Mouse (Mus musculus) embryonic facial prominence, embryonic 12.5 days (tissue): ENCODE measurements around the gene Ankrd37. TPM values are rescaled to one million over a fixed set of nuclear protein-coding genes. Genes with fewer than 3 reads are reported as not detected.

ENCODE experiments used
- ATAC-seq: fragments of 200-750 bp; cut with Nextera tagmentation; 2 replicates; pipeline ENCODE4 v1.8.0; 2017; ENCODE audit not compliant: insufficient number of reproducible peaks, insufficient read depth, low FRiP score, low TSS enrichment
- H3K27ac ChIP-seq: fragments of 300-500 bp; sonication (generic); 2 replicates; pipeline ENCODE4 v1.5.1; 2016; ENCODE audit warnings: mild to moderate bottlenecking
- H3K27me3 ChIP-seq: fragments of 300-500 bp; sonication (generic); 2 replicates; pipeline ENCODE4 v1.6.1; 2016; ENCODE audit warnings: mild to moderate bottlenecking, moderate library complexity
- H3K36me3 ChIP-seq: fragments of 300-500 bp; sonication (generic); 2 replicates; pipeline ENCODE4 v1.6.1; 2016; ENCODE audit warnings: mild to moderate bottlenecking
- H3K4me1 ChIP-seq: fragments of 300-500 bp; sonication (generic); 2 replicates; pipeline ENCODE4 v1.6.1; 2016
- H3K4me2 ChIP-seq: fragments of 300-500 bp; sonication (generic); replicated peaks from 2 replicates; pipeline ENCODE4 v1.6.1; 2016; ENCODE audit warnings: mild to moderate bottlenecking, moderate library complexity
- H3K4me3 ChIP-seq: fragments of 300-500 bp; sonication (generic); 2 replicates; pipeline ENCODE4 v1.5.1; 2016; ENCODE audit warnings: mild to moderate bottlenecking
- H3K9ac ChIP-seq: fragments of 300-500 bp; sonication (generic); 2 replicates; pipeline ENCODE4 v1.6.1; 2016; ENCODE audit warnings: mild to moderate bottlenecking, moderate library complexity
- H3K9me3 ChIP-seq: fragments of 300-500 bp; sonication (generic); 2 replicates; pipeline ENCODE4 v1.6.1; 2016; ENCODE audit warnings: mild to moderate bottlenecking, moderate library complexity
- WGBS: fragments of 180-500 bp; shearing (Covaris S2); methylation state at CpG from one replicate; pipeline ENCODE4 v1.1.7; 2016; 5-methylcytosine and 5-hydroxymethylcytosine counted together
- polyA plus RNA-seq: library from polyadenylated mRNA; unstranded; fragments of >200 nt; fragmentation: Nextera tagmentation; extraction: Ambion mirVana; gene quantifications from 2 replicates; pipeline ENCODE4 v1.2.1, GENCODE M21; 2016

Gene Ankrd37
- polyA plus RNA-seq, result 19.4 and 20.0 TPM in 2 replicates

- no peak for ATAC-seq
- H3K4me3 ChIP-seq, result no peak within 1 kb of the TSS
- H3K4me2 ChIP-seq, result no peak within 1 kb of the TSS
- H3K9me3 ChIP-seq, result no peaks in the 10 kb centered on the region
- H3K27ac ChIP-seq, result no peak within 1 kb of the TSS
- H3K27me3 ChIP-seq, result no peaks in the 10 kb centered on the region
- WGBS, result 79% methylated on average over 4 of the region's 4 CpGs
- no peak within 1 kb of the TSS for H3K9ac ChIP-seq
- H3K36me3 ChIP-seq, result no peaks in the 10 kb centered on the region
- H3K4me1 ChIP-seq, result peaks cover 1% of the 10 kb centered on the region; the same call in 1 of the 2 replicates
Measured at GRCm38 (mm10) chr8:46005596-46005995, at the start of gene Ankrd37. TSS of gene Ankrd37 (minus strand) at chr8:46005707.

DNA sequence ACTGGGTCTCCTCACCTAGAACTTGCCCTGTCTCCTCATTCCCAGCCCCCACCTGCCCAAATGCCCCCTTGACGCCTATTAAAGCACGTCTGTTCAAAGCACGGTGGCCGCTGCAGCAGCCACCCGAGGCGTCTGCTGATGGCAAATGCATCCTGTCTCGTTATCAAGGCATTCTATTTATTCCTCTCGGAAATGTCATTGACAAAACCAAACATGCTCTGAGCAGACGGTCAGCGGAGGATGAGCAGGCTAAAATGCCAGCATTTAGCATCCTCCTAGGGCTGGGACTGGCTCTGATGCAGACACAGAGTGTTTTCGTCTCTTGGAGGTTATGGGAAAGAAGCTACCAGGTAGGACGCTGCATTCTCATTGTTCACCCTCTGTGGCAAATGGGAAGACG, 34.8 kb upstream of the Ankrd37 start:
- Histone ChIP-seq H3K4me2 (no peak overlapping the region), H3K4me3 (no peak overlapping the region), H3K9ac (no peak overlapping the region), H3K4me1 (no peaks in the 10 kb centered on the region), H3K36me3 (peaks cover 9% of the 10 kb centered on the region; the same call in 1 of the 2 replicates), H3K27ac (no peak overlapping the region), H3K27me3 (no peaks in the 10 kb centered on the region), H3K9me3 (no peaks in the 10 kb centered on the region)
- ATAC-seq, result no peak
- 73% methylated on average over 13 of the region's 13 CpGs for WGBS

DNA sequence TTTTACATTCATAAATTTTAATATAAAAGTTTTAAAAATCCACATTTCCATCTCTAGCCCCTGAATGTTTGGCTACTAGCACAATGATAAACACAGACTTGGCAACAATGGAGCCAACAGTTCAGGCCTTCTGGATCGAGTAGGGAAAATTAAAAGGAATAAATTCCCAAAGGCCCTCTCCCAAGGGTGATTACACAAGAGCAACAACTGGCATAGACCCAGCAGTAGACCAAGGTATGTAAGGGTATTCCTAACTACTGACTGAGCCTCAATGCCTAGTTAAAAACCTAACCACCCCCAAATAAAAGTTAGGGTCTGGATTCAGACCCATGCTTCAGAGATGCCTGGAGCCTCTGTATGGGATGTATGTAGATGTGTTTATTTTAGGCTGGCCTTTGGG, 34.2 kb upstream of the Ankrd37 start:
- H3K36me3 ChIP-seq, result peaks cover 6% of the 10 kb centered on the region; the same call in 1 of the 2 replicates
- no peak for ATAC-seq
- no peaks in the 10 kb centered on the region for H3K9me3 ChIP-seq
- no peak overlapping the region for H3K27ac ChIP-seq
- no peak overlapping the region for H3K4me3 ChIP-seq
- no peaks in the 10 kb centered on the region for H3K27me3 ChIP-seq
- no peaks in the 10 kb centered on the region for H3K4me1 ChIP-seq
- WGBS, result 77% methylated on average over 1 of the region's 1 CpGs
- no peak overlapping the region for H3K4me2 ChIP-seq
- no peak overlapping the region for H3K9ac ChIP-seq

- 74% methylated on average over 11 of the region's 11 CpGs for WGBS
- no peak for ATAC-seq
- Histone ChIP-seq H3K36me3 (0 out of 2 replicates have a peak, but pooled peaks cover 3% of the 10 kb centered on the region), H3K9ac (no peak overlapping the region), H3K4me2 (no peak overlapping the region), H3K9me3 (no peaks in the 10 kb centered on the region), H3K27ac (no peak overlapping the region; the same call in 1 of the 2 replicates), H3K27me3 (no peaks in the 10 kb centered on the region), H3K4me3 (no peak overlapping the region), H3K4me1 (no peaks in the 10 kb centered on the region)
Measured at GRCm38 (mm10) chr8:46036217-46036616, 30.7 kb upstream of the Ankrd37 start.

- Histone ChIP-seq H3K9ac (no peak overlapping the region), H3K27me3 (no peaks in the 10 kb centered on the region), H3K4me2 (no peak overlapping the region), H3K4me3 (no peak overlapping the region), H3K4me1 (peaks cover 4% of the 10 kb centered on the region; the same call in 1 of the 2 replicates), H3K9me3 (no peaks in the 10 kb centered on the region), H3K27ac (no peak overlapping the region), H3K36me3 (no peaks in the 10 kb centered on the region)
- no peak for ATAC-seq
- 73% methylated on average over 4 of the region's 4 CpGs for WGBS
Measured at GRCm38 (mm10) chr8:46024392-46024791, 18.9 kb upstream of the Ankrd37 start.

DNA sequence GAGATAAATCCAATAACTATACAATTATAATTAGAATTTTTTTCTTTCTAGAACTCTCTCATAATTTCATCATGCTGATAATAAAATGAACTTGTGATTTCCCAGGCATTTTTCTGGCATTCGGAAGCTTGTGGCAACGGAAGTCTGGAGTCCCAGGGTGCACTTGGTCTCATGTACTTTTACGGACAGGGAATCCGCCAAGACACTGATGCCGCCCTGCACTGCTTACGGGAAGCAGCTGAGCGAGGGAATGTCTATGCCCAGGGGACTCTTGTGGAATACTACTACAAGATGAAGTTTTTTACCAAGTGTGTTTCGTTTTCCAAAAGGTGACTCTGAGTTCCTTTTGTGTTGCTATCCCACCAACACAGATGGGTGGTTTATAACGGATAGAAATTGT, 17.3 kb upstream of the Ankrd37 start:
- Histone ChIP-seq H3K4me2 (no peak overlapping the region), H3K27ac (no peak overlapping the region), H3K9ac (no peak overlapping the region), H3K36me3 (no peaks in the 10 kb centered on the region), H3K9me3 (no peaks in the 10 kb centered on the region), H3K4me3 (no peak overlapping the region), H3K27me3 (no peaks in the 10 kb centered on the region), H3K4me1 (peaks cover 4% of the 10 kb centered on the region; the same call in 1 of the 2 replicates)
- 92% methylated on average over 9 of the region's 9 CpGs for WGBS
- ATAC-seq, result no peak

DNA sequence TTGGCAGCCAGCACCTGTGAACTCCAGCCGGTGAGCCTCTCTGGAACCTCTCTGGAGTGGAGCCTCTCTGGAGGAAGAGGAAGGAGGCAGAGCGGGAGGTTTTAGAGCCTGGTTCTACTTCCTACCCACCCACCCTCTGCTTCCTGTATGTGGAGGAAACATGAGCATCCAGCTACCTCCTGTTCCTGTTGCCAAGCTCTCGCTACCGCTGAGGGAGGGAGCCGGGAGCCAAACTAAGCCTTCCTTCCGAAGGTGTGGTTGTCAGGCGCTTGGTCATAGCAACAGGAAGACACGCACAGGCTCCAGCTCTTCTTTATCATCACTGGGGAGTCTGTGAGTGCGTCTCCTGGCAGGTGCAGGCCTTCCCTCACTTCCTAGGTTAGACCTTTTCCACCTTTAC, 16.7 kb upstream of the Ankrd37 start:
- Histone ChIP-seq H3K27me3 (no peaks in the 10 kb centered on the region), H3K9me3 (no peaks in the 10 kb centered on the region), H3K4me2 (no peak overlapping the region), H3K4me1 (peaks cover 4% of the 10 kb centered on the region; the same call in 1 of the 2 replicates), H3K27ac (no peak overlapping the region), H3K4me3 (no peak overlapping the region), H3K9ac (no peak overlapping the region), H3K36me3 (no peaks in the 10 kb centered on the region)
- 89% methylated on average over 9 of the region's 9 CpGs for WGBS
- ATAC-seq, result no peak

- H3K4me2 ChIP-seq, result peak overlapping the region; percentile 39
- peaks cover 8% of the 10 kb centered on the region; the same call in 1 of the 2 replicates for H3K4me1 ChIP-seq
- H3K4me3 ChIP-seq, result no peak overlapping the region
- WGBS, result 9% methylated on average over 17 of the region's 17 CpGs
- H3K9me3 ChIP-seq, result no peaks in the 10 kb centered on the region
- H3K36me3 ChIP-seq, result no peaks in the 10 kb centered on the region
- H3K27ac ChIP-seq, result no peak overlapping the region
- no peak overlapping the region; the same call in 1 of the 2 replicates for H3K9ac ChIP-seq
- H3K27me3 ChIP-seq, result no peaks in the 10 kb centered on the region
- ATAC-seq, result 0 out of 2 replicates have a peak, but pooled peaks have one; percentile 6
Measured at GRCm38 (mm10) chr8:46010746-46011680, 5.5 kb upstream of the Ankrd37 start.

DNA sequence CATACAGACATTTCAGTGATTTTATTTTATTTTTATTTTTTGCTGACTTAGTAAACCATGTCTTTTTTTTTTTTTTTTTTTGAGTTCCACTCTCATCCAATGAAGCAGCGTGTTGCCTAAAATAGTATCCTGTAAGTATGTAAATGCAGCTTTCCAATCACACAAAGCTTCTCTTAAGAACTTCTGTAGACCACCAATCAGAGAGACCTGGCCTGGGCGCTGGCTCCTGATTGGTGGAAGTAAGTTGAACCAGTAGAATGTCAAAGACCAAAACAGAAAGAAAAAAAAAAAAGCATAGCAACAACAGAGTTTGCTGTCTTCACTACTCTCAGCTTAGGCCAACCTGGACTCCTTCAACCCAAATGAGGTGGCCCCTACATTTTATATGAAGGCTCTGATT, 4.8 kb upstream of the Ankrd37 start:
- 50% methylated on average over 2 of the region's 2 CpGs for WGBS
- H3K27ac ChIP-seq, result no peak overlapping the region
- H3K36me3 ChIP-seq, result no peaks in the 10 kb centered on the region
- no peak overlapping the region for H3K9ac ChIP-seq
- no peaks in the 10 kb centered on the region for H3K27me3 ChIP-seq
- peaks cover 8% of the 10 kb centered on the region; the same call in 1 of the 2 replicates for H3K4me1 ChIP-seq
- peak overlapping the region; percentile 39 for H3K4me2 ChIP-seq
- no peak overlapping the region for H3K4me3 ChIP-seq
- H3K9me3 ChIP-seq, result no peaks in the 10 kb centered on the region
- ATAC-seq, result 0 out of 2 replicates have a peak, but pooled peaks have one; percentile 6

GRCm38 (mm10) chr8:46007050-46007672, 1.7 kb upstream of the Ankrd37 start:
- Histone ChIP-seq H3K9me3 (no peaks in the 10 kb centered on the region), H3K27me3 (no peaks in the 10 kb centered on the region), H3K4me1 (peaks cover 8% of the 10 kb centered on the region; the same call in 1 of the 2 replicates), H3K9ac (no peak overlapping the region), H3K27ac (no peak overlapping the region), H3K36me3 (no peaks in the 10 kb centered on the region), H3K4me2 (no peak overlapping the region), H3K4me3 (no peak overlapping the region)
- 69% methylated on average over 3 of the region's 3 CpGs for WGBS
- no peak for ATAC-seq

GRCm38 (mm10) chr8:45999784-46000705, 5.5 kb downstream of the Ankrd37 start:
- H3K4me2 ChIP-seq, result peak overlapping the region; percentile 87
- H3K4me3 ChIP-seq, result peak overlapping the region; percentile 49
- peaks cover 11% of the 10 kb centered on the region; the same call in 1 of the 2 replicates for H3K4me1 ChIP-seq
- peak overlapping the region; percentile 95 for H3K27ac ChIP-seq
- H3K9me3 ChIP-seq, result no peaks in the 10 kb centered on the region
- 5% methylated on average over 55 of the region's 55 CpGs for WGBS
- peak; percentile 99 for ATAC-seq
- peaks cover 17% of the 10 kb centered on the region for H3K36me3 ChIP-seq
- no peaks in the 10 kb centered on the region for H3K27me3 ChIP-seq
- H3K9ac ChIP-seq, result peak overlapping the region; percentile 52
